Mouse (Mus musculus) testis, adult 2 months (tissue): ENCODE measurements around the gene Psmd12. TPM values are rescaled to one million over a fixed set of nuclear protein-coding genes. Genes with fewer than 3 reads are reported as not detected.

Source experiments
- H3K27ac ChIP-seq: fragments of 200-500 bp; 2 replicates; pipeline ENCODE4 v1.5.1; 2012; ENCODE audit warnings: low read depth, low read length; ENCODE audit not compliant: control insufficient read depth, insufficient read depth
- H3K27me3 ChIP-seq: fragments of 200-500 bp; 2 replicates; pipeline ENCODE4 v1.6.1; 2012; ENCODE audit warnings: mild to moderate bottlenecking, low read length, moderate library complexity; ENCODE audit not compliant: control insufficient read depth, insufficient read depth
- H3K36me3 ChIP-seq: fragments of 200-500 bp; 2 replicates; pipeline ENCODE4 v1.6.1; 2012; ENCODE audit warnings: mild to moderate bottlenecking, low read length; ENCODE audit not compliant: control insufficient read depth, insufficient read depth
- H3K4me1 ChIP-seq: fragments of 200-500 bp; 2 replicates; pipeline ENCODE4 v1.6.1; 2012; ENCODE audit warnings: low read length; ENCODE audit not compliant: control insufficient read depth, insufficient read depth
- H3K4me3 ChIP-seq: fragments of 200-500 bp; 2 replicates; pipeline ENCODE4 v1.5.1; 2012; ENCODE audit warnings: low read depth, mild to moderate bottlenecking, low read length, moderate library complexity, mixed read lengths; ENCODE audit not compliant: control insufficient read depth
- CTCF ChIP-seq: fragments of 200-500 bp; IDR thresholded peaks from 2 replicates; pipeline ENCODE4 v1.5.1; 2012; ENCODE audit warnings: low read depth, mild to moderate bottlenecking, inconsistent platforms, low read length, moderate library complexity; ENCODE audit not compliant: control insufficient read depth, insufficient read depth, insufficient replicate concordance
- POLR2A ChIP-seq: fragments of 200-500 bp; IDR thresholded peaks from 2 replicates; pipeline ENCODE4 v1.6.1; 2012; ENCODE audit warnings: low read depth, mild to moderate bottlenecking, inconsistent platforms, low read length, moderate library complexity; ENCODE audit not compliant: control insufficient read depth
- polyA plus RNA-seq: library from polyadenylated mRNA; depleted of rRNA; stranded (reverse); fragments of >200 nt; gene quantifications from 2 replicates; pipeline ENCODE4 v1.2.3, GENCODE M21; 2012

Gene Psmd12
- polyA plus RNA-seq, 1 experiment: 28.0 TPM

DNA sequence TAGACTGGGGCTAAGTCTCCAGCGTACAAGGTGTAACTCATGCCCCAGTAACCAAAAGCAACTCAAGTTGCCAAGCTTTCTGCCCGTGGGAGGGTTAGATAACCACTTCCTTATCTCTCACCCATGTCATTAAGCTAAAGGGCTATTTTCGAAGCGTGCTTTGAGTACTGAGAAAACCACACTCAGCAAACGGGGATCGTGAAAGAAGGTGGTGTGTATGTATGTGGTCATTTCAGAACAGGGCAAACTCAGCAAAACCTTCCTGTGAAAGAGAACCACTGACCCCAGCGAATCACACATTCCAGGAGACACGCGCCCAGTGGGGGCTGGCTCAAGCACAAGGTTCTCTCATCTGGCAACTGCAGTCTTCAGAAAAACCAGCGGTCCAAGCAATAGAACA, 28.2 kb upstream of the Psmd12 start:
- Histone ChIP-seq H3K4me3 (no peak overlapping the region), H3K4me1 (peaks cover 5% of the 10 kb centered on the region; the same call in 1 of the 2 replicates), H3K36me3 (no peaks in the 10 kb centered on the region), H3K27me3 (no peaks in the 10 kb centered on the region), H3K27ac (no peak overlapping the region)
- TF ChIP-seq POLR2A: no peak
- TF ChIP-seq CTCF: no peak

DNA sequence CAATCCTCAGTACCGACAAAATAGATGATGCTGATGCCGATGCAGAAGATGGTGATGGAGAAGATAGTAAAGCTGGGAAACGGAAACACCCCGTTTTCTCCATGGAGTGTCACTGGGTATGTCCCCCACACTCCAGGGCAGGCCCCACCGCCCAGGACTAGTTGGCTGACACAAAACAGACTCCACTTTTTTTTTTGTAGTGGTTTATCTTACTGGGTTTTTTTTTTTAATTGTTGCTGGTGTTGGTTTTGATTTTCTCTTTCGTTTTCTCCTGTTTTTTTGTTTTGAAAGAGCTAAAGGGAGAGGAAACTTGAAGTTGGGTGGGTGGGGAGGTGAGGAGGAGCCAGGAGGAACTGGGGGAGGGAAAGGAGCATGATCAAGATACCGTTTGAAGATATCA, 27.2 kb upstream of the Psmd12 start:
- TF ChIP-seq CTCF: no peak
- TF ChIP-seq POLR2A: no peak
- H3K36me3 ChIP-seq: no peaks in the 10 kb centered on the region
- no peaks in the 10 kb centered on the region for H3K27me3 ChIP-seq
- no peak overlapping the region for H3K27ac ChIP-seq
- 0 out of 2 replicates have a peak, but pooled peaks cover 5% of the 10 kb centered on the region for H3K4me1 ChIP-seq
- H3K4me3 ChIP-seq: no peak overlapping the region

DNA sequence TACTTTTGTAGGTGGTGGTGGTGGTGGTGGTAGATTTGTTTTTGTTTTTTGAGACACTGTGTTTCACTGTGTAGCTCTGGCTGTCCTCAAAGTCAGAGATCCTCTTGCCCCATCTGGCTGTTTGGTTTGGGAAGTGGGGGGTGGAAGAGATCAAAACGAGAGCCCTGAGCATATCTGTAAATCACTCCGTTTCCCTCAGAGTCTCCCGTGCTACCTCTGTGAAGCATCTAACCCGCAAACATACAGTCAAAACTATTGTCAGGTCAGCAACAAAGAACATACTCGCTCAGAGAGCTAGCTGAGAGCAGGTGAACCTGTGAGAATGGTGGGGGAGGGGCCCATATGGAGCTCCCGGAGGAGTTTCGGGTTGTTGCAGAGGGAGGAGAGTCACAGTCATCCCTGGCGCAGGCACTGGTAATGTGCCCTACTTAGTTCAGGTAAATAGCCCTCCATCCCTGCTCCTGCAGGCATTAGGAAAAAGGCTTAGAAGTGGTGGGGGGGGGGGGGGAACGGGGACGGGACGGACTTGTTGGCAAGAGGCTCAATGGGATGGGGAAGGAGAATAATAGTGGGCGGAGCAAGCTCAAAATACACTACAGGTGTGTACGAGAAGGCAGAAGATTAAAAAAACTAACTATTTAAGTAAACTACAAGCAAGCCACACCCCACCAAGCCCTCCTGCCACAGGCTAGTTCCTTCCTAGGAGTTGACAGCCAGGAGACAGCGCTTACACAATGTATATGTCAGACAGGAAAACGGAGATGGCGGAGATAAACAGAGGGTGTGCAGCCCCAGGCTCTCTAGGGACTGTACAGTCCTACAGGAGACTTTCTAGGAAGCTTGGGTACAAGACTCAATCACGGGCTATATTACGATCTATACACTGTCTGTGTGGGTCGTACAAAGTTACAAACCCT, 24.5 kb upstream of the Psmd12 start:
- TF ChIP-seq CTCF (no peak), POLR2A (no peak)
- H3K27ac ChIP-seq: no peak overlapping the region
- H3K27me3 ChIP-seq: no peaks in the 10 kb centered on the region
- H3K4me3 ChIP-seq: no peak overlapping the region
- 0 out of 2 replicates have a peak, but pooled peaks cover 5% of the 10 kb centered on the region for H3K4me1 ChIP-seq
- no peaks in the 10 kb centered on the region for H3K36me3 ChIP-seq

DNA sequence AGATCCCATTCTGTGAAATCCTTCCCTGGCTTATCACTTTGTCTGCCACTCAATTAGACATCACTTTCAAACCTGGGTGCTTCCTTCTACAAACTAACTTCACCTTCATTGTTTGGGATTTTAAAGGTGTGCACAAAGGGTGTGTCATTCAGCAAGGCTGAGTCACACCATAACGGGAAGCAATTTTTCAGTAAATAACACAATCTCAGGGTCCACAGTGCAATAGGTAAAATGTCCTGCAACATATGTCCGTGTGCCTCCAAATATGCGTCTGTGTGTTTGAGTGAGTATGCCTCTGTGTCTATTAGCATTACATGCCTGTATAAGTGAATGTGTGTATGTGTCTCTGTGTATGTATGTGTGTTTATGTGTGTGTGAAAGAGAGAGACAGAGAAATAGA, 22.0 kb upstream of the Psmd12 start:
- Histone ChIP-seq H3K4me1 (0 out of 2 replicates have a peak, but pooled peaks cover 3% of the 10 kb centered on the region), H3K27me3 (no peaks in the 10 kb centered on the region), H3K4me3 (no peak overlapping the region), H3K27ac (no peak overlapping the region), H3K36me3 (no peaks in the 10 kb centered on the region)
- TF ChIP-seq POLR2A: no peak
- no peak for TF ChIP-seq CTCF

DNA sequence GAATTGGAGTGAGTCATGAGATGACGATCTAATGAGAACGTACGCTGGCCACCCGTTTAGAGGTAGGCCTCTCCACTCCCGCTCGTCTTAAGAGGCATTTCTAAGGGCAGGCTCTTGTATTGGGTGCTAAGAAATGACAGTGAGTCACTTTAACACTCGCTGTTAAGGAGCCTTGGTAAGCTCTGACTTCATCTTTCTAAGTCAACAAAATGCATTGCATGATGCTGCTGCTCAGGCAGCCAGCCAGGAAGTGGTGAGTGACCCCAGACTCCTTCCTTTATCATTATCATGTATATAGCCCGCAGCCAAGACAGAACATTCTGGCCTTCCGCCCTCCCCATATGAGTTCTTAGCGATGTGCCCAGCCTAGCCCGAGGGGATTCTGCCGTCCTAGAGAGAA, 21.0 kb upstream of the Psmd12 start:
- H3K4me3 ChIP-seq: no peak overlapping the region
- H3K36me3 ChIP-seq: no peaks in the 10 kb centered on the region
- no peak overlapping the region for H3K27ac ChIP-seq
- no peaks in the 10 kb centered on the region for H3K27me3 ChIP-seq
- peaks cover 4% of the 10 kb centered on the region; the same call in 1 of the 2 replicates for H3K4me1 ChIP-seq
- TF ChIP-seq POLR2A (no peak), CTCF (no peak)

DNA sequence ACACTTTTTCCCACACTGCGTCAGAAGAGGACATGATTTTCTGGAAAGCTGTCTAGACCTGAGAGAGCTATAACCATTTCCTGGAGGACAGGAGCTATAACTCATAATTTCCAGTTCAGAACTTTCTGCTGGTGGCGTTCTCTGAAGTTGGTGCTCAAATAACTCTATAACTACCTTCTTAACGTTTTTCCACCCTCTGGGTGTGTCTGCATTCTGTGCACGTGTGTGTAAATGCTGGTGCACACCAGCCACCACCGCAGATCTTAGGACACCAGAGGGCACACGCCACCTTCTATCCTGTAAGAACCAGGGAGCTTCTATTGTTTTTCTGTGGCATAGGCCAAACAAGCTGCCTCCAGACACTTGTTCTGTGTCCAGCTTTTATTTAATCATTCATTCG, 20.3 kb upstream of the Psmd12 start:
- TF ChIP-seq CTCF (no peak), POLR2A (no peak)
- Histone ChIP-seq H3K36me3 (no peaks in the 10 kb centered on the region), H3K27me3 (no peaks in the 10 kb centered on the region), H3K27ac (no peak overlapping the region), H3K4me3 (no peak overlapping the region), H3K4me1 (peaks cover 6% of the 10 kb centered on the region; the same call in 1 of the 2 replicates)

DNA sequence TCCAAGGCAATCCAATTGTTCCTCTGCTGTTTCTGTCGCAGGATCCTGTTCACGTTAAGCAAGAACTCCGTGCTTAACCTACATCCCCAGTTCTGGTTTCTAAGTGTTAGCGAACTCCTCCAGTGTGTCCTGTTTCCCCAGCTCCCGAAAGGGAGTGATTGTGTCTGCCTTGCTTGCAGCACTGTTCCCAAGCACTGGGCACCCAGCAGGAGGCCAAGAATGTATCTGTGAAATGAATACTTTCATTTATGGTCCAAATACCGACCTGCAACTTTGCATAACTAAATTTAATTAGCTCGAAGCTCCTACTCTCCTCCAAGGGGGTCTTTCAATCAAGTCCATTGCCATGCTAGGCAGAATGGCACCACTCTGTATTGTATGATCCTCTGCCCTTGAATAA, 19.5 kb upstream of the Psmd12 start:
- no peaks in the 10 kb centered on the region for H3K27me3 ChIP-seq
- no peak for TF ChIP-seq POLR2A
- TF ChIP-seq CTCF: no peak
- H3K27ac ChIP-seq: no peak overlapping the region
- no peaks in the 10 kb centered on the region for H3K36me3 ChIP-seq
- H3K4me1 ChIP-seq: peaks cover 3% of the 10 kb centered on the region; the same call in 1 of the 2 replicates
- H3K4me3 ChIP-seq: no peak overlapping the region
